Mouse (Mus musculus): ENCODE measurements at regions not wholly inside any gene's neighbourhood (a gene's known extent, or its start where the extent isn't known, plus 50 kb on each side); places are given as distances from the start of the nearest gene placed in this dataset.

DNA sequence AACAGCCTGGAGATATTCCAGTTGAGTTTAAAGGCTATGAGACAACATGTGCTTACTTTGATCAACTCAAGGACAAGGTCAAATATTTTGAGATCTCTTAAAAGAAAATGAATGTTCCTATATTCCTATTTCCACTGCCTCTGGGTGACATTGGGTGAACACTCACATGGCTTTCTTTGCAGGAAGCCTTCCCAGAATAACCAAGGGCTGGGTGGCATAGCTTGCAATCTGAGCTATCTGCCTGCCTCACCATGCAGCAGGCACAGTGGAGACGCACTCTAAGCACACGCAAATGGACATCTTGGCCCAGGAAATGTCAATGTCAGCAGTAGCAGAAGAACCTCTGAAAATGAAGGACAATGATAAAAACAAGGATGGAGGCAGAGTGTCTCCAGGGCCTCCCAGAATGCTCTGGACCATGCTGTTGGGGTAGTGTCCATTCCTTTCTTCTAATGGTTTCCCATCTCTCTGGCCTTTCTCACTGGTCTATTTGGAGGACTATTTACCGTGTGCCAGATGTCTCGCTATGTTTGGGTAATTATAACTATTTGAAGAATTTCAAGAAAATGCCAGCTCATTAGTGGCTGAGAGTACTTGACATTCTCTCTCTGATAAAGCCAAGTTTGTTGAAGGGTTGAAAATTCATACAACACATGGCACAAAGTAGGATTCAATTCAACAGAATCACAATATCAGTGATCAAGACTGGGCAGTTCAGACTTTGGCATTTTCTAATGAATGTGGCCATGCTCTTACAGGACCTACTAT is 276.3 kb upstream of the Rnf32 start:
- Histone ChIP-seq H3K9me3 (replicated peaks; ENCODE audit: control insufficient read depth, low read length) (no peaks in the 10 kb centered on the region), H3K4me1 (ENCODE audit: control insufficient read depth, insufficient read depth) (no peaks in the 10 kb centered on the region), H3K36me3 (replicated peaks; ENCODE audit: control insufficient read depth, insufficient read depth, low read length) (no peaks in the 10 kb centered on the region), H3K4me2 (ENCODE audit: low read depth, low read length) (no peak overlapping the region), H3K9ac (replicated peaks; ENCODE audit: low read depth, low read length) (no peak overlapping the region), H3K27ac (ENCODE audit: low read depth) (no peak overlapping the region), H3K27me3 (ENCODE audit: control insufficient read depth, insufficient read depth, low read length) (no peaks in the 10 kb centered on the region), H3K4me3 (ENCODE audit: low read depth, low read length) (no peak overlapping the region)
- no peak for ATAC-seq (ENCODE audit: insufficient read depth, low read depth)
- TF ChIP-seq CTCF (IDR thresholded peaks at IDR 0.05; ENCODE audit: low read depth) (no peak), EP300 (IDR thresholded peaks at IDR 0.05; ENCODE audit: low read depth) (no peak)
- DNase-seq (ENCODE audit: low spot score), result no peak
- WGBS, result 66% methylated on average over 4 of the region's 4 CpGs

- H3K9ac ChIP-seq (replicated peaks; ENCODE audit: low read depth, low read length), result no peak overlapping the region
- H3K4me1 ChIP-seq (ENCODE audit: control insufficient read depth, insufficient read depth), result no peaks in the 10 kb centered on the region
- DNase-seq (ENCODE audit: low spot score), result no peak
- TF ChIP-seq CTCF (IDR thresholded peaks at IDR 0.05; ENCODE audit: low read depth) (no peak), EP300 (IDR thresholded peaks at IDR 0.05; ENCODE audit: low read depth) (no peak)
- no peak overlapping the region for H3K4me3 ChIP-seq (ENCODE audit: low read depth, low read length)
- H3K9me3 ChIP-seq (replicated peaks; ENCODE audit: control insufficient read depth, low read length), result no peaks in the 10 kb centered on the region
- H3K4me2 ChIP-seq (ENCODE audit: low read depth, low read length), result no peak overlapping the region
- no peak overlapping the region for H3K27ac ChIP-seq (ENCODE audit: low read depth)
- no peak for ATAC-seq (ENCODE audit: insufficient read depth, low read depth)
- 42% methylated on average over 4 of the region's 4 CpGs for WGBS
- H3K27me3 ChIP-seq (ENCODE audit: control insufficient read depth, insufficient read depth, low read length), result no peaks in the 10 kb centered on the region
- H3K36me3 ChIP-seq (replicated peaks; ENCODE audit: control insufficient read depth, insufficient read depth, low read length), result no peaks in the 10 kb centered on the region
Observed at GRCm38 (mm10) chr5:28904500-28904899, 291.3 kb upstream of the Rnf32 start.

DNA sequence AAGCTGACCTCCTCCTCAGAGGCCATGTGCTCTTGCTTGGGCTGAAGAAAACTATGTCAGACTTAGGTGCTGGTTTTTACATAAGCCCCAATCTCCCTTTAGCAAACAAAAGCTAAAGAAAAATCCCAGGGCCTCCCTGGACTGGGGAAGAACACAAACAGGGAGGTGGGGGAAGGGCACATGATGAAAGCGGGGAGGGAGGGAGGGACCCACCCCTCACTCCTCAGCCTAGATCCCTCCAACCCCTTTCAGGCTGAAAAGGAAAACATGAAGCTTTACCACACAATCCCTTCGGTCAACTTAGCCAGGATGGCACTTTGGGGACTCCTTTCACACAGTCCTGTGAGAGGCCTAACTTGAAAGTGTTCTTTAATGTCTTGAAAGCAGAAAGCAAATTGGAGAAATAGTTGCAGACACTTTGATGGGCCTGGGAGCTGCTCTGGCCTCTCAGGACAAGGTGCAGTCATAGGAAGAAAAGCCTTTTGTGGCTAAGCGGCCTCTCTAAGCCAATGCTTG is 291.9 kb upstream of the Rnf32 start:
- H3K27ac ChIP-seq (ENCODE audit: low read depth), result no peak overlapping the region
- ATAC-seq (ENCODE audit: insufficient read depth, low read depth) (no peak), DNase-seq (ENCODE audit: low spot score) (no peak)
- TF ChIP-seq CTCF (IDR thresholded peaks at IDR 0.05; ENCODE audit: low read depth) (no peak), EP300 (IDR thresholded peaks at IDR 0.05; ENCODE audit: low read depth) (no peak)
- no peaks in the 10 kb centered on the region for H3K36me3 ChIP-seq (replicated peaks; ENCODE audit: control insufficient read depth, insufficient read depth, low read length)
- 55% methylated on average over 3 of the region's 3 CpGs for WGBS
- H3K4me2 ChIP-seq (ENCODE audit: low read depth, low read length), result no peak overlapping the region
- no peaks in the 10 kb centered on the region for H3K27me3 ChIP-seq (ENCODE audit: control insufficient read depth, insufficient read depth, low read length)
- no peak overlapping the region for H3K4me3 ChIP-seq (ENCODE audit: low read depth, low read length)
- no peaks in the 10 kb centered on the region for H3K9me3 ChIP-seq (replicated peaks; ENCODE audit: control insufficient read depth, low read length)
- no peak overlapping the region for H3K9ac ChIP-seq (replicated peaks; ENCODE audit: low read depth, low read length)
- H3K4me1 ChIP-seq (ENCODE audit: control insufficient read depth, insufficient read depth), result no peaks in the 10 kb centered on the region

GRCm38 (mm10) chr5:28892703-28893249 is 303.0 kb upstream of the Rnf32 start:
- TF ChIP-seq CTCF (IDR thresholded peaks at IDR 0.05; ENCODE audit: low read depth) (no peak), EP300 (IDR thresholded peaks at IDR 0.05; ENCODE audit: low read depth) (no peak)
- WGBS, result 47% methylated on average over 10 of the region's 10 CpGs

GRCm38 (mm10) chr5:28891988-28892387 is 303.8 kb upstream of the Rnf32 start:
- H3K4me3 ChIP-seq (ENCODE audit: low read depth, low read length), result no peak overlapping the region
- no peak overlapping the region for H3K9ac ChIP-seq (replicated peaks; ENCODE audit: low read depth, low read length)
- no peaks in the 10 kb centered on the region for H3K27me3 ChIP-seq (ENCODE audit: control insufficient read depth, insufficient read depth, low read length)
- no peak overlapping the region for H3K27ac ChIP-seq (ENCODE audit: low read depth)
- ATAC-seq (ENCODE audit: insufficient read depth, low read depth) (no peak), DNase-seq (ENCODE audit: low spot score) (no peak)
- 62% methylated on average over 7 of the region's 7 CpGs for WGBS
- no peaks in the 10 kb centered on the region for H3K4me1 ChIP-seq (ENCODE audit: control insufficient read depth, insufficient read depth)
- no peaks in the 10 kb centered on the region for H3K9me3 ChIP-seq (replicated peaks; ENCODE audit: control insufficient read depth, low read length)
- H3K4me2 ChIP-seq (ENCODE audit: low read depth, low read length), result no peak overlapping the region
- H3K36me3 ChIP-seq (replicated peaks; ENCODE audit: control insufficient read depth, insufficient read depth, low read length), result no peaks in the 10 kb centered on the region
- TF ChIP-seq EP300 (IDR thresholded peaks at IDR 0.05; ENCODE audit: low read depth) (no peak), CTCF (IDR thresholded peaks at IDR 0.05; ENCODE audit: low read depth) (no peak)

More at GRCm38 (mm10) chr5:28892703-28893249, 303.0 kb upstream of the Rnf32 start:
- H3K4me1 ChIP-seq (ENCODE audit: control insufficient read depth, insufficient read depth), result no peaks in the 10 kb centered on the region
- no peak for DNase-seq (ENCODE audit: low spot score)
- no peak for ATAC-seq (ENCODE audit: insufficient read depth, low read depth)
- no peaks in the 10 kb centered on the region for H3K27me3 ChIP-seq (ENCODE audit: control insufficient read depth, insufficient read depth, low read length)
- no peak overlapping the region for H3K4me2 ChIP-seq (ENCODE audit: low read depth, low read length)
- no peak overlapping the region for H3K4me3 ChIP-seq (ENCODE audit: low read depth, low read length)
- H3K27ac ChIP-seq (ENCODE audit: low read depth), result no peak overlapping the region
- no peaks in the 10 kb centered on the region for H3K9me3 ChIP-seq (replicated peaks; ENCODE audit: control insufficient read depth, low read length)
- H3K36me3 ChIP-seq (replicated peaks; ENCODE audit: control insufficient read depth, insufficient read depth, low read length), result no peaks in the 10 kb centered on the region
- H3K9ac ChIP-seq (replicated peaks; ENCODE audit: low read depth, low read length), result no peak overlapping the region

Measured in heart, postnatal 0 days (tissue).